Mouse (Mus musculus) embryonic facial prominence, embryonic 14.5 days (tissue): ENCODE measurements around the gene Tango6. TPM values are rescaled to one million over a fixed set of nuclear protein-coding genes. Genes with fewer than 3 reads are reported as not detected.

Experiments
- ATAC-seq: fragments of 200-750 bp; cut with Nextera tagmentation; 2 replicates; pipeline ENCODE4 v1.8.0; 2017; ENCODE audit warnings: low read depth, moderate number of reproducible peaks, moderate TSS enrichment
- DNase-seq: peaks from one replicate; pipeline ENCODE4 v3.0.0-alpha.2; 2015; ENCODE audit warnings: low spot score
- H3K27ac ChIP-seq: fragments of 300-500 bp; sonication (generic); replicated peaks from 2 replicates; pipeline ENCODE4 v1.5.1; 2014; ENCODE audit warnings: low read depth, mild to moderate bottlenecking, low read length, moderate library complexity
- H3K27me3 ChIP-seq: fragments of 300-500 bp; sonication (generic); replicated peaks from 2 replicates; pipeline ENCODE4 v1.6.1; 2014; ENCODE audit warnings: low read length; ENCODE audit not compliant: control insufficient read depth, insufficient read depth
- H3K36me3 ChIP-seq: fragments of 300-500 bp; sonication (generic); 2 replicates; pipeline ENCODE4 v1.6.1; 2014; ENCODE audit warnings: low read length, mixed read lengths; ENCODE audit not compliant: control insufficient read depth, insufficient read depth
- H3K4me1 ChIP-seq: fragments of 300-500 bp; sonication (generic); 2 replicates; pipeline ENCODE4 v1.6.1; 2014; ENCODE audit warnings: antibody characterized with exemption, low read length; ENCODE audit not compliant: control insufficient read depth, insufficient read depth
- H3K4me2 ChIP-seq: fragments of 300-500 bp; sonication (generic); 2 replicates; pipeline ENCODE4 v1.6.1; 2014; ENCODE audit warnings: low read depth, mild to moderate bottlenecking, low read length, moderate library complexity, mixed read lengths
- H3K4me3 ChIP-seq: fragments of 300-500 bp; sonication (generic); 2 replicates; pipeline ENCODE4 v1.5.1; 2014; ENCODE audit warnings: low read depth, mild to moderate bottlenecking, low read length
- H3K9ac ChIP-seq: fragments of 300-500 bp; sonication (generic); 2 replicates; pipeline ENCODE4 v1.6.1; 2014; ENCODE audit warnings: low read depth, mild to moderate bottlenecking, low read length, moderate library complexity, mixed read lengths
- H3K9me3 ChIP-seq: fragments of 300-500 bp; sonication (generic); 2 replicates; pipeline ENCODE4 v1.6.1; 2016; ENCODE audit warnings: low read length; ENCODE audit not compliant: control insufficient read depth
- WGBS: fragments of 180-500 bp; shearing (Covaris S2); extraction: QIAGEN DNeasy Blood & Tissue Kit; methylation state at CpG from one replicate; pipeline ENCODE4 v1.1.7; 2014; 5-methylcytosine and 5-hydroxymethylcytosine counted together
- polyA plus RNA-seq: library from polyadenylated mRNA; unstranded; fragments of >200 nt; fragmentation: Nextera tagmentation; extraction: Ambion mirVana; gene quantifications from 2 replicates; pipeline ENCODE4 v1.2.1, GENCODE M21; 2014

Gene Tango6
- polyA plus RNA-seq, 1 experiment from 2014 or later = 6.1 TPM

- peak overlapping the region; percentile 61 for H3K4me2 ChIP-seq
- WGBS = under 1% methylated on average over 15 of the region's 15 CpGs
- peak overlapping the region; percentile 99 for H3K9ac ChIP-seq
- no peaks in the 10 kb centered on the region for H3K27me3 ChIP-seq
- peak overlapping the region; percentile 90 for H3K4me3 ChIP-seq
- no peak for ATAC-seq
- H3K4me1 ChIP-seq = peaks cover 5% of the 10 kb centered on the region; the same call in 1 of the 2 replicates
- H3K36me3 ChIP-seq = peaks cover 23% of the 10 kb centered on the region
- peak; percentile 68 for DNase-seq
- H3K27ac ChIP-seq = peak overlapping the region; percentile 97
- no peaks in the 10 kb centered on the region for H3K9me3 ChIP-seq
Measured at GRCm38 (mm10) chr8:106892210-106892805, 209.4 kb downstream of the Tango6 start.

- ATAC-seq = peak; percentile 84
- H3K4me2 ChIP-seq = peak overlapping the region; percentile 61
- no peaks in the 10 kb centered on the region for H3K9me3 ChIP-seq
- under 1% methylated on average over 44 of the region's 57 CpGs for WGBS
- peak; percentile 42 for DNase-seq
- no peaks in the 10 kb centered on the region for H3K27me3 ChIP-seq
- H3K4me3 ChIP-seq = peak overlapping the region; percentile 90
- H3K27ac ChIP-seq = peak overlapping the region; percentile 97
- peak overlapping the region; percentile 99 for H3K9ac ChIP-seq
- H3K36me3 ChIP-seq = peaks cover 29% of the 10 kb centered on the region
- peaks cover 5% of the 10 kb centered on the region; the same call in 1 of the 2 replicates for H3K4me1 ChIP-seq
Measured at GRCm38 (mm10) chr8:106892806-106893451, 210.1 kb downstream of the Tango6 start.

GRCm38 (mm10) chr8:106893481-106894156, 210.8 kb downstream of the Tango6 start, which contains the start of gene Utp4:
Utp4 (plus strand) TSS chr8:106893636.
- Histone ChIP-seq H3K27ac (peak within 1 kb of the TSS; percentile 97), H3K27me3 (no peaks in the 10 kb centered on the region), H3K9ac (peak within 1 kb of the TSS; percentile 99), H3K36me3 (peaks cover 36% of the 10 kb centered on the region), H3K4me1 (peaks cover 5% of the 10 kb centered on the region; the same call in 1 of the 2 replicates), H3K4me2 (peak within 1 kb of the TSS; percentile 61), H3K4me3 (peak within 1 kb of the TSS; percentile 90), H3K9me3 (no peaks in the 10 kb centered on the region)
- peak; percentile 94 for ATAC-seq
- DNase-seq = peak; percentile 92
- under 1% methylated on average over 39 of the region's 63 CpGs for WGBS

- Histone ChIP-seq H3K4me3 (no peak overlapping the region), H3K9me3 (no peaks in the 10 kb centered on the region), H3K4me2 (no peak overlapping the region), H3K27me3 (no peaks in the 10 kb centered on the region), H3K36me3 (peaks cover 92% of the 10 kb centered on the region), H3K4me1 (peaks cover under 1% of the 10 kb centered on the region; the same call in 1 of the 2 replicates), H3K27ac (no peak overlapping the region), H3K9ac (no peak overlapping the region)
- no peak for DNase-seq
- no peak for ATAC-seq
- 92% methylated on average over 5 of the region's 5 CpGs for WGBS
Measured at GRCm38 (mm10) chr8:106899473-106899872, 216.6 kb downstream of the Tango6 start.

Other genes with a start within 250 kb of the Tango6 start
- gene 6030452D12Rik, start 182.5 kb upstream of the Tango6 start, polyA plus RNA-seq = not detected in 2 replicates
- 9.8 and 15.5 TPM in 2 replicates for gene Cdh3, start 172.2 kb upstream of the Tango6 start, polyA plus RNA-seq
- 11.4 and 13.7 TPM in 2 replicates for gene Gm10073, start 109.6 kb upstream of the Tango6 start, polyA plus RNA-seq
- 37.3 and 47.5 TPM in 2 replicates for gene Cdh1, start 79.7 kb upstream of the Tango6 start, polyA plus RNA-seq
- 0.70 and 0.77 TPM in 2 replicates for gene Has3, start 187.2 kb downstream of the Tango6 start, polyA plus RNA-seq
- gene Utp4, start 210.6 kb downstream of the Tango6 start, polyA plus RNA-seq = 60.4 and 65.0 TPM in 2 replicates